Mouse (Mus musculus): Measurements from ENCODE around the gene Ubtd2.

The Ubtd2 gene

DNA sequence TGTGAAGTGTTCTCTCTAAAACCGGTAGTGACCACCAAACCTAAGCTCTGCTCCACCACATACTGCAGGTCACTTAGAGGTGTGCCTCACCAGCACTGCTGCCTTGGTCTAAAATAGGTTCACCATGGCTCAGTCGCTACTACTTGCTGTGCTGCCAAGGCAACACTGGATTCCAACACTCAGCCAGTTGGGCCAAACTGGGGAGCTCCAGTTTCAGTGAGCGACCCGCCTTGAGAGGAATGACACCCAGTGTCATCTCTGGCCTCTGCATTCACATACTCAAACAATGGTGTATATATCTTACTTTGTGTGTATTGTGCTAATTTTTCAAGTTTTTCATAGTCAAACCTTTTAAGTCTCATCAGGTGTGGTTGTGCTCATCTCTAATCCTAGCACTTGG lies 63.6 kb downstream of the Ubtd2 start:
- no peak for DNase-seq (ENCODE audit: low spot score)

- no peak for DNase-seq (ENCODE audit: low spot score)
Measured at GRCm38 (mm10) chr11:32519354-32519753, 64.2 kb downstream of the Ubtd2 start.

GRCm38 (mm10) chr11:32521246-32521645 lies 66.1 kb downstream of the Ubtd2 start:
- no peak for DNase-seq (ENCODE audit: low spot score)

DNA sequence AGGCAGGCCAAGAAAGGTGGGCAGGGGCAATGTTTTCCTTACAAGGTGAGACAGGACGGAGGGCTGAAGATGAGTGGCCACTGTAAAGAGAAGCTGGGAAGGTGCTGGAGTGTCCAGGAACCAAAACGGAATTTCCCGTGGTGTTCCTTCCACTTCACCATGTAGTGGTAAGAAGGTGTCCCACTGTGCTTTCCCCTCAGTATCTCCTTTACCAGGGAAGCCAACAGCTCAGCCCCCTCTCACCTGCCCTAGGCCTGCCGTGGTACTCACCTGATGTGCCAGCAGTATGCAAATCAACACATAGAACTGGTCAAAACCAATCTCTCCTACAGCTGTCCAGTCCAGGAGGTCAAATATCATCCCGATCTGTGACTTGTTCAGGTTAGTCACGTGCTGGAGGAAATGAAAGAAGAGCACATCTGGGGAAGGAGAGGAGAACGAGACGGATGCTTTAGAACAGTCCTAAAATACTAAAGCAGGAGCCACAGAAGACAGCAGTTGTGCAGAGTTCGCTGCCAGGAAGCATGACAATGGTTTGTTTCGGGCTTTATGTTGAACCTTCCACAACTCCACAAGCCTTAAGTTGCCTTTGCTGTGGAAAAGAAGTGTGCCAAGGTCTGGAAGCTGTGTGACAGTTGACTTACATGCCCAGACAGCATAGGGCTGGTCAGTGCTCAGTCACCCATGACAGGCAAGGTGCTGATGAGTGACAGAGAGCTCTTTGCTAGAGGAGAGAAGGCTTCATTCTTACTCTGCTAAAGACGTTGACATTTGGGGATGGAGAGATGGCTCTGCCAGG lies 69.2 kb downstream of the Ubtd2 start:
- DNase-seq (ENCODE audit: low spot score), result no peak

DNA sequence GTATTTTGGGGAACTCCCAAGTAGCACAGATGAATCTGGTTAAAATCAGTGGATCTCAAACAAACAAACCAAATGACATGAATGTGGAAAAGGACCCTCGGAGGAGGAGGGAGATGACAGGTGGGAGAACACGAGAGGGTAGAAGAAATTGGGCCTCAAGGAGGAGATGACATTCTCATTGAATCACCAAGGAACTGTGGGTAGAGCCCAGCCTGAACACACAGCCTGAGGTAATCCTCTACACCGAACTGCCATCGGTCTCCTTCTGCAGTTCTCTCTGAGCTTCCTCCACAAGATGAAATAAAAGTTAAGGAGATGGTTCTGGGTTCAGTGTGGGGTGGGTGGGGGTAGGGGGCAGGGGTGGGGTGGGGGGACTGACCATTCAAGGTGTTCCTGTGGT lies 71.8 kb downstream of the Ubtd2 start:
- no peak for DNase-seq (ENCODE audit: low spot score)

DNA sequence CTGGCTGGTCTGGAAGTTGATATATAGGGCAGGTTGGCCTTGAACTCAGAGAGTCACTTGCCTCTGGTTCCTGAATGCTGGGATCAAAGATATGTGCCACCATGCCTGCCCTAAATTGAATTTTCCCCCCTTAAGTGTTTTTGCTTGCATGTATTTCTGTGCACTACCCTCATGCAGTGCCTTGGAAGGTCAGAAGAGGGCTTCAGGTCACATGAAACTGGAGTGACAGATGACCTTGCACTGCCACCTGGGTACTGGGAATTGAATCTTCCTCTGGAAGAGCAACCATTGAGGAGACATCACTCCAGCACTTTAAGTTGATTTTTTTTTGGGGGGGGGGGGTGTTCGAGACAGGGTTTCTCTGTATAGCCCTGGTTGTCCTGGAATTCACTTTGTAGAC lies 75.0 kb downstream of the Ubtd2 start:
- DNase-seq (ENCODE audit: low spot score), result no peak

GRCm38 (mm10) chr11:32531871-32532764 lies 76.9 kb downstream of the Ubtd2 start, which contains the start of gene Efcab9:
Efcab9 (minus strand) TSS chr11:32532081.
- no peak for DNase-seq (ENCODE audit: low spot score)

DNA sequence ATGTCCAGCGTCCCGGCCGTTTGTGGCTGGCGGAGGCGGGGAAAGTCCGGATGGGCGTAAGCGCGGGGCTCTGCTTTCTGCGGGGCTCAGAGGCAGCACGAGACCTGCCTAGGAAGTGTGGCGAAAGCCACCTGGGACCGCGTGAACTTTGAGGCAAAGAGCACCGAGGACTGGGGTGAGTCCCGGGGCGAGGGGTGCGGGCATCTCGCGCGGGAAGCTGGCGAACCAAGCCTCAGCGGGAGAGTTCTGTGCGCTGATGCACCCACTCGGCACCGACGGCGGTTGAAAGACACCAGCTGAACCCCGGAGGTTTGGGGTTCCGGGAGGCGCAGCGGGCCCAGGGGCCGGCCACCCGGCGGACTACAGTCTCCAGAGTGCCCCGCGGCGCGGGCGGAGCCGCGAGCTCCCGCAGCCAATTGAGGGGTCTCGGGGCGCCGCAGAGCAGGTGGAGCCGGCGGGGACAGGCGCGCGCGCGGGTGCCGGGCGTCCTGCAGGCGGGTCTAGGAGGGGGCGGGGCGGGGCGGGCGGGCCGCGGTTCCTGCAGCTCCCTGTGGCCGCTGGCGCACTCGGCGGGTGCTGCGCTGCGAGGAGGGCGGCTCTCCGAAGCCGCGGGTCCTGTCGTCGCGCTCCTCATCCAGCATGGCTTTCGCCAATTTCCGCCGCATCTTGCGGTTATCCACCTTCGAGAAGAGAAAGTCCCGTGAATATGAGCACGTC lies 77.8 kb downstream of the Ubtd2 start, which contains the start of gene Stk10:
Gene Stk10 (plus strand): TSS at position 541 of the 717 bp plus-strand sequence.
- DNase-seq (ENCODE audit: low spot score), result peak; percentile 82

- no peak for DNase-seq (ENCODE audit: low spot score)
Measured at GRCm38 (mm10) chr11:32533482-32534261, 78.5 kb downstream of the Ubtd2 start.

GRCm38 (mm10) chr11:32534453-32535075 lies 79.4 kb downstream of the Ubtd2 start:
- no peak for DNase-seq (ENCODE audit: low spot score)

DNA sequence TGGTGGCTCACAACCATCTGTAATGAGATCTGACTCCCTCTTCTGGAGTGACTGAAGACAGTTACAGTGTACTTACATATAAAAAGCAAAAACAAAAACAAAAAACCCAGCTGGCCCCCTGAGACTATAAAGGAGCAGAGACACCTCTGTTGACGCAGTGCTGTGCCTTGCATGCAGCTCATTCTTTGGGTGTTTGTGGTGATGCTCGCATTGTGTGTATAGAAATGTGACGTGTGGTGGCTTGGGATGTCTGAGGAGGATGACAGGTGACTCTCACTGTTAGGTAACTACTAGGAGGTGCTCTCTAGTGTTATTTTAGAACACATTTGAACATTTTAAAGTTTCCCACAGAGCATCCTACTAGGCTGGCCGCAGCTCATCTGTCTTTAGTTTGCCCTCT lies 80.5 kb downstream of the Ubtd2 start:
- no peak for DNase-seq (ENCODE audit: low spot score)

DNA sequence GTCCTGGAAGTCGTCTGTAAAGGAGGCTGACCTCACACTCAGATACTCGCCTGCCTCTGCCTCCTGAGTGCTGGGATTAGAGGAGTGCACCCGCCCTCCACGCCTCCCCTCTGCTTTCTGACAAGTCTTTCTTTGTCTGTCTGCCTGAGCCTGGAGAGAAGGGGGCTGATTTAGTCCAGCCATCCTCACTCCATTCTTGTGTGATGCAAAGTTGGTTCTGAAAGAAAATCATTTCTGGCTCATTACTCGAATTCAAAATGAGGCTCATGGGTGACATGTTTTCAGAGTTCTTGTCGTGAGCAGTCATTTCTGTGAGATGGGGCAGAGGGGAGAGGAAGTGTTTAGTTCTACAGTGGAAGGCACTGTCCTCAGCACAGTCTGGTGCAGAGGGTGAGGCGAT lies 81.8 kb downstream of the Ubtd2 start:
- no peak for DNase-seq (ENCODE audit: low spot score)

DNA sequence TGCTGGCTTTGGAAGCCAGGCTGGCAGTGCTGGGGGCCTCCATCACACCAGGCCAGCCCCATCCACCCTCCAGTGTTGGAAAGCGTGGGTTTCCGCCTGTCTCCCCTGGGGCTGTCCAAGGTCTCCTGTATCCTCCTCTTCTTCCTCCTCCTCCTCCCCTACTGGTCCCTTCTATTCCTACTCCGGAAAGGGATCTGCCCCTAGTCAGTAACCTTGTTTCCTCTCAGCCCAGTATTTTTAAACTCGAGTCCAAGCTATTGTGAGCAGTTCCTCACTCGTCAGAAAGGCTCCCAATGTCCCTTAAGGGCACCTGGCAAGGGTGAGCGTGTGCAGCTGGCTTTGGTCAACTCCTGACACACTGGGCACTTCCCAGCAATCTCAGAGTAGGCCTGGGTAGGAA lies 83.3 kb downstream of the Ubtd2 start:
- no peak for DNase-seq (ENCODE audit: low spot score)

DNA sequence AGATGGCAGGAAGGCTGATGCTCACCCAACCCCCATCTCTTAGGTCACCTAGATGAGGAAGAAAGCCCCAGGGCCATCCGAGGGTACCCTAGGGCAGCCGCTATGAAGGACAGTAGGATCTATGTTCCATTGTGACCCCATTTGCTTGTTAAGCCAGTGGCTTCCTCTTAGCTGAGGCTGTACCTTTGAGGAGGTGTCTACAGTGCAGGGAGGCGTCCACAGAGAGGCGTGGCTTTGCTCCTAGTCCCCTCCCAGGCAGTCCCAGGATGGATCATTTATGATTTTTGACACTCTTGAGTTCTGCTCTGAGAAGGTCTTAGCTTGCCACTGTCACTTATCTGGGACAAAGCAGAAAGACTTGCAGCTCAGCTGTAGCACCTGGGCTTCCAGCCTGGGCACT lies 83.7 kb downstream of the Ubtd2 start:
- DNase-seq (ENCODE audit: low spot score), result no peak

DNA sequence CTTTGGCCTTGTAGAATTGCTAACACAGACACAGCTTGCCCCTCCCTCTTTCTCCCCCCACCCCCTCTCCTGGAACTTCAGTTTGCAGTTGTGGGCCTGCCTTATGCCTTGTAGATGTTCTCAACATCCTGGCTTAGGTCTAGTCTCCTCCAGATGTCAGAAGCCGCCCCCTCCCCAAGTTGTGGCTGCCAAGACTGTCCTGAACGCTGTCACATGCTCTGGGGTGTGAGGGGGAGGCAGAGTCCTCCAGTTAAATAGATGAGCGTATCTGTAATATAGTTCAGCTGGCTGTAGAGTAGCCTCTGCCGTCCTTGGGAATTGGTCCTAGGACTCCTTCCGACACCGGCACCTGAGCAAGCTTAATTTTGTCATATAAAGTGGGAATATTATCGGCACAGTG lies 84.5 kb downstream of the Ubtd2 start:
- no peak for DNase-seq (ENCODE audit: low spot score)

- DNase-seq (ENCODE audit: low spot score), result no peak
Measured at GRCm38 (mm10) chr11:32540463-32540862, 85.3 kb downstream of the Ubtd2 start.

GRCm38 (mm10) chr11:32542181-32542580 lies 87.0 kb downstream of the Ubtd2 start:
- no peak for DNase-seq (ENCODE audit: low spot score)

- no peak for DNase-seq (ENCODE audit: low spot score)
Measured at GRCm38 (mm10) chr11:32542687-32543411, 87.7 kb downstream of the Ubtd2 start.

DNA sequence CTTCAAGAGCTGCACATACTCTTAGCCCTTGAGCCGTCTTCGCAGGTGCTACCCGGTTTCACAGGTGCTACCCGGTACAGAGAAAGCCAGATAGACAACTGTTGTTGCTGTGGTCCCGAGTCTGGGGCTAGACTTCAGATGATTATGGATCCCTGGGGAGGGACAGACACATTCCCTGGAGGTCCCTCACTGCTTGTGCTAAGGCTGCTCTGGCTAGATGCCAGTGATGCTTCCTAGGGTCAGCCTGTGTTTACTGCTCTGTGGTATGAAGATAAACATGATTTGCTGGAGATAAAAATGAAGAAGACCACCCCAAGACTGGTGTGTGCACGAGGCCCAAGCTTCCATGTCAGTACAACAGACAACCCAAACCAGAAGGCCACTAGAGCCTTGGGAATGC lies 88.9 kb downstream of the Ubtd2 start:
- DNase-seq (ENCODE audit: low spot score), result no peak

- no peak for DNase-seq (ENCODE audit: low spot score)
Measured at GRCm38 (mm10) chr11:32544497-32544896, 89.3 kb downstream of the Ubtd2 start.

Measured in ovary, postnatal 14 days (tissue).